Mouse (Mus musculus) small intestine, adult 2 months (tissue): ENCODE measurements around the gene Chn2. TPM values are rescaled to one million over a fixed set of nuclear protein-coding genes. Genes with fewer than 3 reads are reported as not detected.

ENCODE experiments used
- H3K27ac ChIP-seq: fragments of 200-500 bp; 2 replicates; pipeline ENCODE4 v1.5.1; 2012; ENCODE audit warnings: low read depth, low read length, control low read depth, inconsistent platforms; ENCODE audit not compliant: insufficient read depth
- H3K27me3 ChIP-seq: fragments of 200-500 bp; 2 replicates; pipeline ENCODE4 v1.6.1; 2012; ENCODE audit warnings: mild to moderate bottlenecking, moderate library complexity, low read length, inconsistent platforms; ENCODE audit not compliant: control insufficient read depth, insufficient read depth
- H3K36me3 ChIP-seq: fragments of 200-500 bp; 2 replicates; pipeline ENCODE4 v1.6.1; 2012; ENCODE audit warnings: mild to moderate bottlenecking, low read length, control low read depth, inconsistent platforms; ENCODE audit not compliant: control insufficient read depth, insufficient read depth
- H3K4me1 ChIP-seq: fragments of 200-500 bp; 2 replicates; pipeline ENCODE4 v1.6.1; 2012; ENCODE audit warnings: low read length, inconsistent platforms, mixed read lengths; ENCODE audit not compliant: control insufficient read depth, insufficient read depth, insufficient read length
- H3K4me3 ChIP-seq: fragments of 200-500 bp; 2 replicates; pipeline ENCODE4 v1.5.1; 2012; ENCODE audit warnings: low read depth, mild to moderate bottlenecking, control low read depth, inconsistent platforms, low read length, moderate library complexity
- CTCF ChIP-seq: fragments of 200-500 bp; IDR thresholded peaks from 2 replicates; pipeline ENCODE4 v1.5.1; 2012; ENCODE audit warnings: low read depth, mild to moderate bottlenecking, control low read depth, inconsistent platforms, low read length, moderate library complexity, mixed read lengths; ENCODE audit not compliant: insufficient replicate concordance, insufficient read length; ENCODE audit errors: extremely low read depth
- POLR2A ChIP-seq: fragments of 200-500 bp; IDR thresholded peaks from 2 replicates; pipeline ENCODE4 v1.6.1; 2012; ENCODE audit warnings: low read depth, mild to moderate bottlenecking, control low read depth, inconsistent platforms, low read length, moderate library complexity
- WGBS: fragments of 180-500 bp; shearing (Covaris S2); methylation state at CpG from one replicate; pipeline ENCODE4 v1.1.7; 2018; 5-methylcytosine and 5-hydroxymethylcytosine counted together
- polyA plus RNA-seq: library from polyadenylated mRNA; depleted of rRNA; stranded (reverse); fragments of >200 nt; gene quantifications from 2 replicates; pipeline ENCODE4 v1.2.3, GENCODE M21; 2012

The Chn2 gene
- polyA plus RNA-seq, 1 experiment = 53.5 TPM

DNA sequence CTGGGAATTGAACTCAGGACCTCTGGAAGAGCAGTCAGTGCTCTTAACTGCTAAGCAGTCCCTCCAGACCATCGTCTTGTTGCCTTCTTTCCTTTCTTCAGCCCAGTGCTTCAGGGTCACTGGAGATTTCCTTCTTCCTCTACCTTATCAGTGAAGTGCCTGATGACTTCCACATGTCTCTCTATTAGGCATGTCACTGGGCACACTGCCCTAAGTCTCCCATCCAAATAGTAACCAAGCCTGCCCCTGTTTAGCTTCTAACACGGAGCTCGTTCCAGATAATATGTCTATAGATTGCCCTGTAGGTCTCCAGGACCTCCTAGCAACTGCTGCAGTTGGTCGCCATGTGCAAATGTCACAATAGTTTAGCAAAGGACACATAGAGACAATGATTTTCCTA lies 62.9 kb downstream of the Chn2 start:
- Histone ChIP-seq H3K27me3 (no peaks in the 10 kb centered on the region), H3K4me1 (peaks cover 2% of the 10 kb centered on the region; the same call in 1 of the 2 replicates), H3K27ac (no peak overlapping the region), H3K4me3 (no peak overlapping the region), H3K36me3 (no peaks in the 10 kb centered on the region)
- 84% methylated on average over 4 of the region's 4 CpGs for WGBS
- TF ChIP-seq POLR2A (no peak), CTCF (no peak)

DNA sequence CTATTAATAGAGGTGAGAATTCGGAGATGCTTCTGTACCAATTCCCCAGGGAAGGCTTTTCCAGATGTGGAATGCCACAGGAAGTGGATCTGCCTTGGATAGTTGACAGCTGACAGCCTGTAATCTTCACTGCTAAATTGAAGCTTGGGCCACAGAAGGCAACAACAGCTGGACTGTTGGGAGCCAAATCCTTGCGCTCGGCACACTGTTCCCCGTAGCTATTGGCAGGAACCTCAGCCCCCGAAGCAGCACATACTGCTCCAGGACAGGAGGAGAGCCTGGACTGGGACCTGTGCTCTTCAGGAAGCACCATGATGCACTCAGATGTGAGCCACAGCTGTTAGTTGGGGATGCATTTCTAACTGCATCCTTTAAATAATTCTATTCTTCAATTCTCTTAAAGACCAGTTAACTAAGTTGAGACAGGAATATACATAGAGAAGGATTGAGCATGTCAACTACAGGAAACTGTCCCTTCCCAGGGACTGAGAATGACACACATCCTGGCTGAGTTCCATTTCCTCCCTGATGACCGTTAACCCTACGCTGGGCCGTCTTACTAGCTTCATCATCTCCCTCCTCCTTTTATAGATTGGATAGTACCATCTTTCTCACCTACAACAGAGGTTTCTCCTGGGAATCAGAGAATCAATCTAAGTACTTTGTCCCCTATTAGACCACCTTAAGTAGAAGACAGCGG lies 64.1 kb downstream of the Chn2 start:
- TF ChIP-seq CTCF (no peak), POLR2A (no peak)
- WGBS = 81% methylated on average over 9 of the region's 9 CpGs
- peaks cover 2% of the 10 kb centered on the region; the same call in 1 of the 2 replicates for H3K4me1 ChIP-seq

GRCm38 (mm10) chr6:54111416-54111984 lies 72.1 kb downstream of the Chn2 start:
- H3K27me3 ChIP-seq = no peaks in the 10 kb centered on the region
- no peaks in the 10 kb centered on the region for H3K36me3 ChIP-seq
- 11% methylated on average over 4 of the region's 4 CpGs for WGBS
- no peak overlapping the region for H3K4me3 ChIP-seq
- peaks cover 16% of the 10 kb centered on the region; the same call in 1 of the 2 replicates for H3K4me1 ChIP-seq
- no peak overlapping the region for H3K27ac ChIP-seq
- TF ChIP-seq POLR2A (no peak), CTCF (no peak)

More for the DNA sequence above, 64.1 kb downstream of the Chn2 start:
- Histone ChIP-seq H3K36me3 (no peaks in the 10 kb centered on the region), H3K4me3 (no peak overlapping the region), H3K27me3 (no peaks in the 10 kb centered on the region), H3K27ac (no peak overlapping the region)

- Histone ChIP-seq H3K36me3 (no peaks in the 10 kb centered on the region), H3K4me3 (no peak overlapping the region), H3K27me3 (no peaks in the 10 kb centered on the region), H3K27ac (no peak overlapping the region), H3K4me1 (peaks cover 30% of the 10 kb centered on the region)
- no peak for TF ChIP-seq POLR2A
- no peak for TF ChIP-seq CTCF
- WGBS = 91% methylated on average over 5 of the region's 5 CpGs
Observed at GRCm38 (mm10) chr6:54113338-54113737, 74.0 kb downstream of the Chn2 start.

- Histone ChIP-seq H3K4me1 (peaks cover 39% of the 10 kb centered on the region), H3K4me3 (no peak overlapping the region), H3K27me3 (no peaks in the 10 kb centered on the region), H3K27ac (no peak overlapping the region), H3K36me3 (no peaks in the 10 kb centered on the region)
- TF ChIP-seq POLR2A = no peak
- TF ChIP-seq CTCF = no peak
- 90% methylated on average over 6 of the region's 6 CpGs for WGBS
Observed at GRCm38 (mm10) chr6:54114412-54114811, 75.1 kb downstream of the Chn2 start.

DNA sequence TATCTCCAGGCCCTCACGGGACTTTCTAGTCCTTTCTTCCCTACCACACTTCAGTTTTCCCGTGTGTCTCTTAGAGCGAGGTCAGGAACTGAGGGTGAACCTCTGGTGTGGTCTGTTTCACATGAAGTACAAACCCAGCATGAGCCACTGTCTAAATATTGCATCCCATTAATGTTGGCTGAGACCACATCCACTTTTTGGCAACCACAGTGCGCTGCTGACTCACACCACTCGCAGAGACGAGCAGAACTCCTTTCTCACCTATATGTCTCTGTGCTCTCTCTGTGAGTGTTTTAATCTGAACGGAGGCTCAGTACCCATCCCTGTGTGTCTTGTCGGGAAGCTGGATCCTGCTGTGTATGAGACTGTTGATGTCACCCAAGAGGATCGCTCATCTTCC lies 76.9 kb downstream of the Chn2 start:
- H3K27me3 ChIP-seq = no peaks in the 10 kb centered on the region
- peaks cover 49% of the 10 kb centered on the region for H3K4me1 ChIP-seq
- H3K27ac ChIP-seq = no peak overlapping the region; the same call in 1 of the 2 replicates
- H3K4me3 ChIP-seq = no peak overlapping the region
- TF ChIP-seq CTCF = no peak
- H3K36me3 ChIP-seq = no peaks in the 10 kb centered on the region
- 74% methylated on average over 9 of the region's 9 CpGs for WGBS

DNA sequence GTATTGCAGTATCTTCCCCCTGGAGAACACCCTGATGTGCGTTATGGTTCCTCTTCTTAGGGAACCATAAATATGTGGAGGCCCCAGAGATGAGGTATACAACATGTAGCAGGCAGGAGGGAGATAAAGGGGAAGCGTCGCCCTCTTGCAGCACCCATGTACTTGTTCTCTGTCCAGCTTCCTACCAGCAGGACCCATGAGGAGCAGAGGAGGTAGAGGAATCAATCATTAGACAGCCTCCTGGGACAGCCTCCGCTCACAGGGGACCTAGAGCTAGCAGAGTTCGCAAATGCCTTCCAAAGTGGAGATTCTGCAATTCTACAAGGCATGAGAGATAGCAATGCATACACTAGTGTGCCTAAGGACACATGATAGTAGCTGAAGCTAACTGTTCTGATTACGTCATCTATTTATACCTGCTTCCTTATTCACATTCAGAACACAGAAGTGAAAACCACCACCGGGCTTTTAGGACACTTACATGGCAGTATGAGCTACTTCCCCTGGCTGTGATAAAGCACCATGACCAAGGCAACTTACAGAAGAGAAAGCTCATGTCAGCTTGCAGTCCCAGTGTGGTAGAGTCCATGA lies 77.7 kb downstream of the Chn2 start:
- Histone ChIP-seq H3K27me3 (no peaks in the 10 kb centered on the region), H3K4me1 (peaks cover 49% of the 10 kb centered on the region), H3K36me3 (no peaks in the 10 kb centered on the region), H3K27ac (peak overlapping the region; percentile 63), H3K4me3 (no peak overlapping the region)
- TF ChIP-seq CTCF (no peak), POLR2A (no peak)
- WGBS = 73% methylated on average over 7 of the region's 7 CpGs
